Mouse (Mus musculus): Measurements from ENCODE around the gene Dctd. TPM values are rescaled to one million over a fixed set of nuclear protein-coding genes. Genes with fewer than 3 reads are reported as not detected.

Dctd gene
- 47.4 and 51.7 TPM in 2 replicates for polyA plus RNA-seq (2014; fragmentation: Nextera tagmentation; extraction: Ambion mirVana)

DNA sequence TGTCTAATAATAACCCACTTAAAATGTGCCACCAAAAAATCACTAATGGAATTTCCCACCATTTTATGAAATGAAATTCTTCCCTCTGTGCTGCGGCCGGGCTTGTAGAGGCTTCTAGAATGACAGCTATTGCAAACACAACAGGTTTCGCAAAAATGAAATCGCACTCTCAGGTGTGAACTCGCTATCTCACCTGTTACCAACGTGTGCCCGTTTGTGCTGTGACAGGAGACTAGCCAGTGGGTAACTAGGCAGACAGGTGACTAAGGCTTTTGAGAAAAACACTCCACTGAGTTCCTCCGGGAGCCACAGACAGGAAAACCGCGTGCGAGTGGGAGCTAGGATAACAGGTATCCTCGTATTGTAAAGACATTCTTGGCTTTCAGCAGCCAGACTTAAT, at the start of gene Dctd:
Dctd (plus strand) TSS at position 301 of the 400 bp plus-strand sequence.
- no peaks in the 10 kb centered on the region for H3K36me3 ChIP-seq (ENCODE audit: control insufficient read depth, insufficient read depth, low read length)
- DNase-seq (ENCODE audit: low spot score) (no peak), ATAC-seq (replicated peaks; ENCODE audit: low FRiP score, low TSS enrichment, low read depth) (no peak)
- no peaks in the 10 kb centered on the region for H3K27me3 ChIP-seq (replicated peaks; ENCODE audit: control insufficient read depth, insufficient read depth, low read length)
- WGBS = 91% methylated on average over 12 of the region's 12 CpGs
- H3K4me2 ChIP-seq (ENCODE audit: low read length) = peak within 1 kb of the TSS; percentile 52
- H3K4me1 ChIP-seq (replicated peaks; ENCODE audit: control insufficient read depth, insufficient read depth, low read length) = peaks cover 5% of the 10 kb centered on the region; the same call in 1 of the 2 replicates
- no peaks in the 10 kb centered on the region for H3K9me3 ChIP-seq (ENCODE audit: control insufficient read depth, low read length)
- peak within 1 kb of the TSS; percentile 21; the same call in 1 of the 2 replicates for H3K4me3 ChIP-seq (ENCODE audit: low read depth, low read length)
- H3K9ac ChIP-seq (ENCODE audit: low read length) = no peak within 1 kb of the TSS; the same call in 1 of the 2 replicates
- H3K27ac ChIP-seq (ENCODE audit: low read depth) = no peak within 1 kb of the TSS

GRCm38 (mm10) chr8:48053611-48054010, 45.3 kb upstream of the Dctd start:
- H3K36me3 ChIP-seq (ENCODE audit: control insufficient read depth, insufficient read depth, low read length) = no peaks in the 10 kb centered on the region
- no peak overlapping the region for H3K27ac ChIP-seq (ENCODE audit: low read depth)
- H3K4me3 ChIP-seq (ENCODE audit: low read depth, low read length) = no peak overlapping the region
- H3K9ac ChIP-seq (ENCODE audit: low read length) = no peak overlapping the region
- ATAC-seq (replicated peaks; ENCODE audit: low FRiP score, low TSS enrichment, low read depth) = no peak
- H3K27me3 ChIP-seq (replicated peaks; ENCODE audit: control insufficient read depth, insufficient read depth, low read length) = no peaks in the 10 kb centered on the region
- no peaks in the 10 kb centered on the region for H3K4me1 ChIP-seq (replicated peaks; ENCODE audit: control insufficient read depth, insufficient read depth, low read length)
- no peak overlapping the region for H3K4me2 ChIP-seq (ENCODE audit: low read length)
- H3K9me3 ChIP-seq (ENCODE audit: control insufficient read depth, low read length) = no peaks in the 10 kb centered on the region
- whole genome bisulfite sequencing = 84% methylated on average over 5 of the region's 5 CpGs
- DNase-seq (ENCODE audit: low spot score) = no peak

DNA sequence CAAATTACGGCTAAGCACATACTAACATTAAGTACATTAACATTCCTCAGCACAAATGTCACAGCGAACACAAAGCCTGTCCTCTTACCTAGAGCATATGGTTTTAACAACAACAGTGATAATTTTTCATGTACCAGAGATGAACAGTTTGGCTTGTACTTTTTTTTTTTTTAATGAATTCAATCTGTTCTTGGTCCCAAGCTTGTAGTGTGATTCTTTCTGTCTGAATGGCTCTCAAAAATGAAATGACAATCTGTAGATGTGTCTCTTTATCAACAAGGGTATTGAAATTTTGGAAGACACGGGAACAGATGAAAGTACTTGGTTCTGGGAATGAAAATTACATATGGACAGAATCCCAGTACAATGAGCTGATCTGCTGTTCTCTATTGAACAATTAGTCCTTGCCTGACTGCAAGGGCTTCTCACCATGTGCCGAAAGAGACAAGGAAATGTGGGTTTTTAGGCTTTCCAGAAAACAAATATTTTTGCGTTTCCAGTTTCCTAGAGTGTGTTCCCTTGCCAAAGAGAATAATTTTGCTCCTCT, 35.3 kb upstream of the Dctd start:
- WGBS = 84% methylated on average over 5 of the region's 5 CpGs

DNA sequence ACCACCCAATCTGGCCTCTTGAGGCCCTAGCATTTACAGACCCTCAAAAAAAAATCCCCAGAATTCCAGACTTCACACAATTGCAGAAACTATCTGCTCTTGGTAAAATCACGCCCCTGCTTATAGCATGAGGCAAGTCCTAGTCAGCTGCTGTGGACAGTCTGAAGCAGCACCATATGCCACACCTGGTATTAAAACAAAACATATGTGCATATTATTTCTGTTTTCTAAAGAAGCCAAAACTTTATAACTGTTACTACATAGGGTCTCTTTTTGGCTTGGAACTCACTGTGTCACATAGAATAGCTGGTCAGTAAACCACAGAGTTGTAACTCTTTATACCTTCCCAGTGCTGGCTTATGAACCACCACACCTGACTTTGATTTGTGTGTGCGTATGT, 24.7 kb upstream of the Dctd start:
- H3K4me3 ChIP-seq (ENCODE audit: low read depth, low read length) = no peak overlapping the region
- 86% methylated on average over 2 of the region's 2 CpGs for WGBS
- H3K9me3 ChIP-seq (ENCODE audit: control insufficient read depth, low read length) = no peaks in the 10 kb centered on the region
- no peaks in the 10 kb centered on the region for H3K4me1 ChIP-seq (replicated peaks; ENCODE audit: control insufficient read depth, insufficient read depth, low read length)
- no peak for ATAC-seq (replicated peaks; ENCODE audit: low FRiP score, low TSS enrichment, low read depth)
- no peaks in the 10 kb centered on the region for H3K36me3 ChIP-seq (ENCODE audit: control insufficient read depth, insufficient read depth, low read length)
- DNase-seq (ENCODE audit: low spot score) = no peak
- H3K27ac ChIP-seq (ENCODE audit: low read depth) = no peak overlapping the region
- H3K9ac ChIP-seq (ENCODE audit: low read length) = no peak overlapping the region
- no peak overlapping the region for H3K4me2 ChIP-seq (ENCODE audit: low read length)
- no peaks in the 10 kb centered on the region for H3K27me3 ChIP-seq (replicated peaks; ENCODE audit: control insufficient read depth, insufficient read depth, low read length)

More for the DNA sequence above, 35.3 kb upstream of the Dctd start:
- no peak overlapping the region for H3K4me2 ChIP-seq (ENCODE audit: low read length)
- H3K9me3 ChIP-seq (ENCODE audit: control insufficient read depth, low read length) = no peaks in the 10 kb centered on the region
- H3K27me3 ChIP-seq (replicated peaks; ENCODE audit: control insufficient read depth, insufficient read depth, low read length) = no peaks in the 10 kb centered on the region
- no peak overlapping the region for H3K9ac ChIP-seq (ENCODE audit: low read length)
- H3K36me3 ChIP-seq (ENCODE audit: control insufficient read depth, insufficient read depth, low read length) = no peaks in the 10 kb centered on the region
- no peaks in the 10 kb centered on the region for H3K4me1 ChIP-seq (replicated peaks; ENCODE audit: control insufficient read depth, insufficient read depth, low read length)
- H3K27ac ChIP-seq (ENCODE audit: low read depth) = no peak overlapping the region
- ATAC-seq (replicated peaks; ENCODE audit: low FRiP score, low TSS enrichment, low read depth) (no peak), DNase-seq (ENCODE audit: low spot score) (no peak)
- H3K4me3 ChIP-seq (ENCODE audit: low read depth, low read length) = no peak overlapping the region

- no peaks in the 10 kb centered on the region for H3K4me1 ChIP-seq (replicated peaks; ENCODE audit: control insufficient read depth, insufficient read depth, low read length)
- no peak overlapping the region for H3K27ac ChIP-seq (ENCODE audit: low read depth)
- no peak overlapping the region for H3K4me3 ChIP-seq (ENCODE audit: low read depth, low read length)
- H3K9me3 ChIP-seq (ENCODE audit: control insufficient read depth, low read length) = no peaks in the 10 kb centered on the region
- no peak overlapping the region for H3K4me2 ChIP-seq (ENCODE audit: low read length)
- H3K36me3 ChIP-seq (ENCODE audit: control insufficient read depth, insufficient read depth, low read length) = no peaks in the 10 kb centered on the region
- H3K9ac ChIP-seq (ENCODE audit: low read length) = no peak overlapping the region
- 61% methylated on average over 10 of the region's 10 CpGs for WGBS
- H3K27me3 ChIP-seq (replicated peaks; ENCODE audit: control insufficient read depth, insufficient read depth, low read length) = no peaks in the 10 kb centered on the region
- no peak for ATAC-seq (replicated peaks; ENCODE audit: low FRiP score, low TSS enrichment, low read depth)
- DNase-seq (ENCODE audit: low spot score) = no peak
Observed at GRCm38 (mm10) chr8:48082343-48082742, 16.5 kb upstream of the Dctd start.

GRCm38 (mm10) chr8:48090661-48091060, 8.2 kb upstream of the Dctd start:
- 73% methylated on average over 8 of the region's 8 CpGs for WGBS
- no peak for ATAC-seq (replicated peaks; ENCODE audit: low FRiP score, low TSS enrichment, low read depth)
- DNase-seq (ENCODE audit: low spot score) = no peak

DNA sequence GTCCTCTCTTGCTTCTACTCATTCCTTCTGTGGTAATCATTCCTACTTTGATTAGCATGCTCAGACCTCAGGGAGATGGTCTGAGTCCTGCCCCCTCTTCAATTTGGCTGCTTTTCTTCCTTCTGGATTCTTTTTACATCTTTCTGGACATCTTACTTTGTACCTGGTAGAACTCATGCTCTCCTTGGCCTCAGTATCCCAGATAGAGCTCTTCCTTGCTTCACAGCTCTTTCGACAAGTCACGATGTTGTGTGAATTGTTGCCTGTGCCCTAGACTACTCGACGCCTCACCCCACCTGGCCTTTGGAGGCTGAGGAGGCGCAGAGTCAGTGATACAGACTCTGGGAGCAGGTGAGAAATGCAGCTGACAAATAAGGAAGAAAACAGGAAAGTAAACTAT, 3.5 kb upstream of the Dctd start:
- no peaks in the 10 kb centered on the region for H3K27me3 ChIP-seq (replicated peaks; ENCODE audit: control insufficient read depth, insufficient read depth, low read length)
- DNase-seq (ENCODE audit: low spot score) = no peak
- ATAC-seq (replicated peaks; ENCODE audit: low FRiP score, low TSS enrichment, low read depth) = no peak
- no peak overlapping the region for H3K4me3 ChIP-seq (ENCODE audit: low read depth, low read length)
- H3K36me3 ChIP-seq (ENCODE audit: control insufficient read depth, insufficient read depth, low read length) = no peaks in the 10 kb centered on the region
- H3K9me3 ChIP-seq (ENCODE audit: control insufficient read depth, low read length) = no peaks in the 10 kb centered on the region
- no peak overlapping the region for H3K9ac ChIP-seq (ENCODE audit: low read length)
- H3K4me1 ChIP-seq (replicated peaks; ENCODE audit: control insufficient read depth, insufficient read depth, low read length) = peaks cover 5% of the 10 kb centered on the region; the same call in 1 of the 2 replicates
- 84% methylated on average over 5 of the region's 5 CpGs for WGBS
- no peak overlapping the region for H3K27ac ChIP-seq (ENCODE audit: low read depth)
- no peak overlapping the region for H3K4me2 ChIP-seq (ENCODE audit: low read length)

More at GRCm38 (mm10) chr8:48090661-48091060, 8.2 kb upstream of the Dctd start:
- Histone ChIP-seq H3K4me2 (ENCODE audit: low read length) (no peak overlapping the region), H3K4me3 (ENCODE audit: low read depth, low read length) (no peak overlapping the region), H3K4me1 (replicated peaks; ENCODE audit: control insufficient read depth, insufficient read depth, low read length) (no peaks in the 10 kb centered on the region), H3K27ac (ENCODE audit: low read depth) (no peak overlapping the region), H3K36me3 (ENCODE audit: control insufficient read depth, insufficient read depth, low read length) (no peaks in the 10 kb centered on the region), H3K27me3 (replicated peaks; ENCODE audit: control insufficient read depth, insufficient read depth, low read length) (no peaks in the 10 kb centered on the region), H3K9ac (ENCODE audit: low read length) (no peak overlapping the region), H3K9me3 (ENCODE audit: control insufficient read depth, low read length) (no peaks in the 10 kb centered on the region)

DNA sequence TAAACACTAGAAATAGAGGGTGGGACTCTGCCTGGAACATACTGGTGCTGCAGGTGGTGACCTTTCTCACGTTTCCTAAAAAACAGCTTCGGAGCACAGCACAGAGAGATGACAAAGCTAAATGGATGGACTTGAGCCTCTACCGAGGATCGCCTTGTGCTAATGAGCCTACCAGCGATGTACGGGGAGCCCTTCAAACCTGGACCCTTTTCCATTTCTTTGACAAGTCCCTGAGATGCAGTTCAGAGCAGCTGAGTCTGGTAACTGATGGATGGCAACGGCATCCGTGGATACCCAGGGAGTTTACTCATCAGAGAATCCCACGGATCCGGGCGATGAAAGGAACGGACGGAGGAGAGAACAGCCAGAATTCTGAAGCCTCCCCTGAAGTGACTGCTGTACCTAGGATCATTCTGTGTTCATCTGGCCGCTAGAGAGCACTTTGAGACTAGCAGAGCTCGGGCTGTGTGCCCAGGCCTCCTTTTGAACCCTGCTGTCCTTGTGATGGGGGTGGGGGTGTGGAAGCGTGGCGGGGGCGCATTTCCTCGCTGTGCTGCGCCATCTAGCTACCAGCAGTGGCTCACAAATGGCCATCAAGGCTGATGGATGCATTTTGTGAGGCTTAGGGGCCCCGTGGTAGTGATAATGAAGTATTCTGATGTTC, 1.6 kb upstream of the Dctd start:
- peaks cover 5% of the 10 kb centered on the region; the same call in 1 of the 2 replicates for H3K4me1 ChIP-seq (replicated peaks; ENCODE audit: control insufficient read depth, insufficient read depth, low read length)
- no peaks in the 10 kb centered on the region for H3K9me3 ChIP-seq (ENCODE audit: control insufficient read depth, low read length)
- H3K27me3 ChIP-seq (replicated peaks; ENCODE audit: control insufficient read depth, insufficient read depth, low read length) = no peaks in the 10 kb centered on the region
- H3K9ac ChIP-seq (ENCODE audit: low read length) = peak overlapping the region; percentile 25
- H3K4me3 ChIP-seq (ENCODE audit: low read depth, low read length) = peak overlapping the region; percentile 21
- 13% methylated on average over 21 of the region's 21 CpGs for WGBS
- H3K36me3 ChIP-seq (ENCODE audit: control insufficient read depth, insufficient read depth, low read length) = no peaks in the 10 kb centered on the region
- peak; percentile 75; the same call in 1 of the 2 replicates for ATAC-seq (replicated peaks; ENCODE audit: low FRiP score, low TSS enrichment, low read depth)
- no peak overlapping the region for H3K27ac ChIP-seq (ENCODE audit: low read depth)
- peak overlapping the region; percentile 52 for H3K4me2 ChIP-seq (ENCODE audit: low read length)
- peak; percentile 73 for DNase-seq (ENCODE audit: low spot score)
